Mouse (Mus musculus) spleen, adult 2 months (tissue): ENCODE measurements around the gene Brf1.

Experiments
- CTCF ChIP-seq: fragments of 200-500 bp; IDR thresholded peaks from 2 replicates; pipeline ENCODE4 v1.5.1; 2011; ENCODE audit warnings: mild to moderate bottlenecking, inconsistent platforms; ENCODE audit not compliant: insufficient read depth, insufficient read length, insufficient replicate concordance; ENCODE audit errors: extremely low read depth
- POLR2A ChIP-seq: fragments of 200-500 bp; IDR thresholded peaks from 2 replicates; pipeline ENCODE4 v1.6.1; 2011; ENCODE audit warnings: low read depth, low read length, inconsistent platforms

DNA sequence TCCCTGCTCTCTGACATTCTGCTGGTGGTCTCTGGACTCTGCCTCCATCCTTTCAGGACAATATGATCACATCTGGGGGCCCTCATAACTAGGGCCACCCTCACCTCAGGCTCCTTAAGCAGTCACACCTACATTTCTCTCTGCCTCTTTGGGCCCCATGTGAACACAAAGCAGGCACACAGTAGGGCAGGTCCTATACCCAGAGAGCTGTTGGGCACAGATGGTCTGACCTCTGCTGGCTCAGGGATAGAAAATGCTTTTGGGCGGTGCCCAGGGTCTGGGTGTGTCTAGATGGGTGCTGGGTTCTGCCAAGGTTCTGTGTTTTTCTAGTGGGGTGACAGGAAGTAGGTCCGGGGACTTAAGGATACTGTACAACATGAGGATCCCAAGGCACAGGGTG lies 56.8 kb downstream of the Brf1 start:
- no peak for TF ChIP-seq CTCF
- TF ChIP-seq POLR2A, result no peak
